Mouse (Mus musculus): ENCODE results near the gene Ptgfr. TPM values are rescaled to one million over a fixed set of nuclear protein-coding genes. Genes with fewer than 3 reads are reported as not detected.

Ptgfr gene
- polyA plus RNA-seq, 1 experiment from 2014 or later: 0.09 TPM

DNA sequence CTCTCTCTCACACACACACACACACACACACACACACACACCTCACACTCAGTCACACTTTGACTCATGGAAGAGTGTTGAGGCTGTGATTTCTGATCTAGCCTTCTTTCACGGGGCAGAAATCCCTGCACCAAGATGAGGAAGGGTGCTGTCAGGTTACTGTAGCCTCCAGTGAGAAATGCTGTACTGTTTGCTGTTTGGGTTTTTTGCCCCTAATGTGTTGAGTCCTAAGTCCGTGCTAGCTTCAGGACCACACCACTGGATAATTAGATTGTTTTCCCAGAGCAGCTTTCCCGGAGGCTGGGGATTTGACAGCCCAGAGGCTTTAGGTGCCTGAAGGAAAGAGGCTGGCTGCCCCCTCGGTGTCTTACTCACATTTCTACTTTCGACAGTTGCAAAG lies 979 bp downstream of the Ptgfr start:
- Histone ChIP-seq H3K36me3 (replicated peaks) (no peaks in the 10 kb centered on the region), H3K9ac (no peak overlapping the region), H3K27ac (replicated peaks) (no peak overlapping the region), H3K9me3 (replicated peaks) (no peaks in the 10 kb centered on the region), H3K27me3 (peaks cover 11% of the 10 kb centered on the region), H3K4me3 (replicated peaks) (no peak overlapping the region), H3K4me2 (no peak overlapping the region), H3K4me1 (replicated peaks) (no peaks in the 10 kb centered on the region)
- 10% methylated on average over 5 of the region's 5 CpGs for WGBS (ENCODE audit: insufficient replicate concordance)
- no peak for ATAC-seq (ENCODE audit: insufficient read depth)

DNA sequence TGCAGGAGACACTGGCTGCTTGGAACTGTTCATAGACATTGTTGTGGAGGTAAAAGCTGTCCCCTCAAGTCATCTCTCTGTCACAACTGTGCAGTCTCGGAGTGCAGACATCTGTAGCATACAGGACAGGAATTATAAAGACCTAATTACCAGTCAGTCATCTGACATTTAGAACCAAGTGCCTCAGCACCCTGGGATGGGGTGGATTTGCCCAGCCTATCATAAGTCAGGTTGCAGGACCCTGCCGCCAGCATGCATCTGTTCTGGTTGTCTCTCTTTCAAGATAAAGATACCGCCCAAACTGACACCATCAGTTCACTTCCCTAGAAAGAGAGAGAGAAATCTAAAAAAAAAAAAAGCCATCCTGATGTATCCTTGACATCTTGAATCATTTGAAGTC lies 1.6 kb downstream of the Ptgfr start:
- no peak overlapping the region for H3K4me3 ChIP-seq (replicated peaks)
- H3K27me3 ChIP-seq: peaks cover 11% of the 10 kb centered on the region
- no peak for ATAC-seq (ENCODE audit: insufficient read depth)
- WGBS (ENCODE audit: insufficient replicate concordance): 48% methylated on average over 3 of the region's 3 CpGs
- no peaks in the 10 kb centered on the region for H3K4me1 ChIP-seq (replicated peaks)
- no peak overlapping the region for H3K9ac ChIP-seq
- no peaks in the 10 kb centered on the region for H3K36me3 ChIP-seq (replicated peaks)
- H3K4me2 ChIP-seq: no peak overlapping the region
- H3K27ac ChIP-seq (replicated peaks): no peak overlapping the region
- H3K9me3 ChIP-seq (replicated peaks): no peaks in the 10 kb centered on the region

DNA sequence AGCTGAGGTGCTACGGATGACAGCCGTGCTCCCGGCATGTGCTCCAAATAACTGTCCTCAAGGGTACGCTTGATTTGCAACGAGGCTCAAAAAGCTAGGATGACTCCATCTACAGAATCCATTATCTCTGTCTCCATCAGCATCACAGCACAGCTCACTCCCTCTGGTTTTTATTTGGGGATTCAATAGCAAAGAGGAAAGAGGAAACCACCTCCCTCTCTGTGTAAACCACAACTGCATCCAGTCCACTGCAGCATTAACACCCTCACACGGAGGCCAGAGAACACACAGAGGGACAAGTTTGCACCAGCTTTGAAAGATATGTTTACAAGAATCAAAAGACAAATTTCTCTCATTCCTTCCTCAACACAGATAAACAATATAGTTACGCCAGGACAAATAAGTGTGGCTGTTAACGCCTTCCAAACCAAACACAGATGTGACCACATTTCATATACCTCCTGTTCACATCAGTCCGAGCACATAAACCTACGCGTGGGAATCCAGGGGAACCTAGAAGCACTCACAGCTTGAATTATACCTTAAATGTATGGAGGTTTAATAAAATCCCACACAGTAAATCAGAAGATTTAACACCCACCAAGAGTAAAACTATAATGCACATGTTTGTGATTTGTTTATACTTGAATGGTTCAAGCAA lies 9.3 kb downstream of the Ptgfr start:
- no peak for ATAC-seq (ENCODE audit: insufficient read depth)
- Histone ChIP-seq H3K9me3 (replicated peaks) (no peaks in the 10 kb centered on the region), H3K36me3 (replicated peaks) (no peaks in the 10 kb centered on the region), H3K4me2 (no peak overlapping the region), H3K4me1 (replicated peaks) (no peaks in the 10 kb centered on the region), H3K27me3 (no peaks in the 10 kb centered on the region), H3K4me3 (replicated peaks) (no peak overlapping the region), H3K9ac (no peak overlapping the region), H3K27ac (replicated peaks) (no peak overlapping the region)
- 55% methylated on average over 11 of the region's 11 CpGs for WGBS (ENCODE audit: insufficient replicate concordance)

DNA sequence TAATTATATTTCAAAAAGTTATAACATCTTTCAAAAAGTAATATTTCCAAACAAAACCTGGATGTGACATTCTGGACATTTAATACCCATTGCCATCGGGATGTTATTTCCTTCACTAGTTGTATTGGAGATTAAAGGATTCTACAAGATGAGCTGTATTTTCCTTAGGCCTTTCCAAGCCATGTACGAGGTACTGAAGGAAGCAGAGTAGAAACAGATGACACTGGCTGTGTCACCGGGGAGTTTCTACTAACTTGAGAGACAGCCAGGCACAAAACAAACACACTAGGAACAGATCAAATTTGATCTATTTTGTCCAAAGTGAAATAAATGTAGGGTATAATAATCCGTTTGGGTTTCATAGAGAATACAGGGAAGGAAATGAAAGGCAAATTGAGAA lies 17.6 kb downstream of the Ptgfr start:
- ATAC-seq (ENCODE audit: insufficient read depth): no peak
- no peak overlapping the region for H3K27ac ChIP-seq (replicated peaks)
- 56% methylated on average over 4 of the region's 4 CpGs for WGBS (ENCODE audit: insufficient replicate concordance)
- no peaks in the 10 kb centered on the region for H3K27me3 ChIP-seq
- H3K4me1 ChIP-seq (replicated peaks): no peaks in the 10 kb centered on the region
- no peaks in the 10 kb centered on the region for H3K9me3 ChIP-seq (replicated peaks)
- no peak overlapping the region for H3K9ac ChIP-seq
- H3K36me3 ChIP-seq (replicated peaks): no peaks in the 10 kb centered on the region
- H3K4me2 ChIP-seq: no peak overlapping the region
- H3K4me3 ChIP-seq (replicated peaks): no peak overlapping the region

DNA sequence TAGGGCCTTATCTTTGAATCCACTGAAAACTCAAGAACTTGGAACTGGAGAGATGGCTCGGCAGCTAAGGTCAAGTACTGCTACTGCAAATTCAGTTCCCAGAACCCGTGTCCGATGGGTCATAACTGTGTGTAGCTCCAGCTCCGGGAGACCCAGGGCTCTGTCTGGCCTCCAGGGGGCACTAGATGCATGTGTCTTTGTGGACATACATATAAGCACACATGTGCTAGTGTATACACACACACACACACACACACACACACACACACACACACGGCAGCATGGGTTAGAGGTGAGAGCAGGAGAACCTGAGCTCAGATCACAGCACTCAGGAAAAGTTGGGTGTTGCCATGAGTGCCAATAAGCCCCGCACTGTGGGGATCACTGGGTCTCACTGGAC lies 19.2 kb downstream of the Ptgfr start:
- H3K9ac ChIP-seq: no peak overlapping the region
- no peak for ATAC-seq (ENCODE audit: insufficient read depth)
- no peaks in the 10 kb centered on the region for H3K27me3 ChIP-seq
- no peak overlapping the region for H3K4me2 ChIP-seq
- no peak overlapping the region for H3K4me3 ChIP-seq (replicated peaks)
- H3K27ac ChIP-seq (replicated peaks): no peak overlapping the region
- WGBS (ENCODE audit: insufficient replicate concordance): 73% methylated on average over 6 of the region's 6 CpGs
- H3K4me1 ChIP-seq (replicated peaks): no peaks in the 10 kb centered on the region
- H3K9me3 ChIP-seq (replicated peaks): no peaks in the 10 kb centered on the region
- no peaks in the 10 kb centered on the region for H3K36me3 ChIP-seq (replicated peaks)

DNA sequence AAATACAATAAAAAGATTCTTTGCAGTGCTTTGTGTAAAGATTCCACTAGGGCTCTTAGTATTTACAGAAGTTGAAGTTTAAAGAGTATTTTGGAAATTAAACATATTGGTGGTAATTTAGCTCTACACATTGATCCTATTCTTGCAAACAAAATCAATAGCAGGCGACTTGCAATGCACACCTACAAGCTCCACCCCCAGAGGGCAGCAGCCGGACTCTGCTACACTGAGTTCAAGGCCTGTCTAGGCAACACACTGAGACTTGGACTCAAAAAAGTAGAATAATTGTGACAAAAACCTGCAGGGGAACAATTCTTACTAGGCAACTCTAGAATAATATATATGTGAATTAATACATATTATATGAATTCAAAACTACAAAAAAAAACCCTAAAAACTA lies 28.8 kb downstream of the Ptgfr start:
- no peaks in the 10 kb centered on the region for H3K27me3 ChIP-seq
- no peak overlapping the region for H3K4me3 ChIP-seq (replicated peaks)
- H3K4me1 ChIP-seq (replicated peaks): no peaks in the 10 kb centered on the region
- H3K9ac ChIP-seq: no peak overlapping the region
- no peaks in the 10 kb centered on the region for H3K9me3 ChIP-seq (replicated peaks)
- no peak for ATAC-seq (ENCODE audit: insufficient read depth)
- WGBS (ENCODE audit: insufficient replicate concordance): 55% methylated on average over 2 of the region's 2 CpGs
- H3K36me3 ChIP-seq (replicated peaks): no peaks in the 10 kb centered on the region
- no peak overlapping the region for H3K4me2 ChIP-seq
- H3K27ac ChIP-seq (replicated peaks): no peak overlapping the region

DNA sequence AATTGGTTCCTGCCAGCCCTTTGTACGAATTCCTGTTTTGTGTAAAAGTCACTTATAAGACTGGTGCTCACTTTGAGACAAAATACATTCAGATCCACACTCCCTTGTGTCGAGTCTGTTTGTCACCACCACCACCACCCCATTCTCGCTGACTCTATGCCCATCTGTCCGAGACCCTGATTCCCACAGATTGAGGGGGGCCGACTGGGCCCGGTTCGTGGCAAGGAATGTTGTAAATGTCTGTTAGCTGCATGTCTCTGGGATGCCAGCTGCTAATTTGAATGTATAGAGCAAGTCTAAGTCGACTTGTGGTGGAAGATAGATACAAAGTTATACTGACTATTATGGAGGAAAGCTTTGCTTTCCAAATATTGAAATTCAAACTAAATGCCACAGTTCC lies 48.8 kb downstream of the Ptgfr start:
- Histone ChIP-seq H3K4me1 (replicated peaks) (no peaks in the 10 kb centered on the region), H3K9me3 (replicated peaks) (no peaks in the 10 kb centered on the region), H3K9ac (no peak overlapping the region), H3K36me3 (replicated peaks) (no peaks in the 10 kb centered on the region), H3K4me3 (replicated peaks) (no peak overlapping the region), H3K4me2 (no peak overlapping the region), H3K27me3 (no peaks in the 10 kb centered on the region), H3K27ac (replicated peaks) (no peak overlapping the region)
- WGBS (ENCODE audit: insufficient replicate concordance): 53% methylated on average over 8 of the region's 8 CpGs
- ATAC-seq (ENCODE audit: insufficient read depth): no peak

DNA sequence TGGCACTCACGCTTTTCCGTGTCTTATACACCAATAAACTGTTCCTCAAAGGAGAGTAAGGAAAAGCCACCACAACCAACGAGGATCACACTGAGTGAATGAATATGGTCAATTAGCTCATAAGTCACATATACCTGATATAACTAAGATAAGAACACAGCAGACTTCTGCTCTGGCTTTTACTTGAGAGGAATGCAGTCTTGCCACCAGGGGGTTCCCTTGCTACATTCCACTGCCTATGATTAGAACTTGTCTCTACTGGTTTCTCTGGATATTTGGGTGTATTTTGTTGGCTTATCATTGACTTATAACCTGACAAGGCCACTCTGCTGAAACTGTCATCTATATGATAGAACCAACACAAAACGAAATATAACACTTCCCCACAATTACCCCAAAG lies 62.3 kb downstream of the Ptgfr start:
- Histone ChIP-seq H3K4me1 (replicated peaks) (no peaks in the 10 kb centered on the region), H3K4me3 (replicated peaks) (no peak overlapping the region), H3K27ac (replicated peaks) (no peak overlapping the region), H3K4me2 (no peak overlapping the region), H3K36me3 (replicated peaks) (no peaks in the 10 kb centered on the region), H3K9me3 (replicated peaks) (no peaks in the 10 kb centered on the region), H3K9ac (no peak overlapping the region), H3K27me3 (no peaks in the 10 kb centered on the region)
- ATAC-seq (ENCODE audit: insufficient read depth): no peak
- 55% methylated on average over 4 of the region's 4 CpGs for WGBS (ENCODE audit: insufficient replicate concordance)

DNA sequence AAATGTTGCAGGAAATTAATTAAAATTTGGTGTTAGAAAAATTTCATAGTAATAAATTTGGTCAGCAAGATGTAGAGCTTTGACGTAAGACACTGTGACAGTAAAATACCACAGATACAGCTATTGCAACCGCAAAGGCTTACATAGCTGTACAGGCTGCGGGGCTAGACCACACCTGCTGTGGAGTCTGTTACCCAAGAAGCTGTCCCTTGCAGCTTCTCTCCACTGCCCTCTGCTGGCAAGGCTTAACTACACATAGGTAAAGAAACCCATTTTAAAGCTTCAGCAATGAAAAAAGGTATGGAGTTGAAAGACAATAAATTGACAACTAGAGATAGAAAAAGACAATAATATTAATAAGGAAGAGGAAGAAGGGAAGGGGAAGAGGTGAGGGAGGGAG lies 66.4 kb downstream of the Ptgfr start:
- no peak for ATAC-seq (ENCODE audit: insufficient read depth)
- no peaks in the 10 kb centered on the region for H3K4me1 ChIP-seq (replicated peaks)
- 44% methylated on average over 3 of the region's 3 CpGs for WGBS (ENCODE audit: insufficient replicate concordance)
- H3K36me3 ChIP-seq (replicated peaks): no peaks in the 10 kb centered on the region
- no peak overlapping the region for H3K4me2 ChIP-seq
- no peak overlapping the region for H3K9ac ChIP-seq
- no peak overlapping the region for H3K27ac ChIP-seq (replicated peaks)
- H3K4me3 ChIP-seq (replicated peaks): no peak overlapping the region
- no peaks in the 10 kb centered on the region for H3K9me3 ChIP-seq (replicated peaks)
- no peaks in the 10 kb centered on the region for H3K27me3 ChIP-seq

DNA sequence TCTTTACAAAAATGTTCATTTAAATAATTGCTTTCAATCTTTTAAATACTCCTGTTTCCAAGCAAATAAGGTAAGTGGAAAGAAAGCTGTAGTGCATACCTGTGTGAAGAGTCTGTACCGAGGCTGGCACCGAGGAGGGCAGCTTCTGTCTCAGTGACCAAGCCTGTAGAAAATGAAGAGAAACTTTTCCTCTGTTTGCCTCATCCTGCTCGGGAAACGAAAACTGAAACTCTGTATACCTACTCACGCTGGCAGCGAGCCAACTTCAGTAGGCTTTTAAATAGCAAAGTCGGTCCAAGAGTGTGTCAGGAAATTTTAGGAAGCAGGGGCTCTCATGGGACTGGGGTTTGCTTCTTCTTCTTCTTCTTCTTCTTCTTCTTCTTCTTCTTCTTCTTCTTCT lies 87.7 kb downstream of the Ptgfr start, which contains the start of gene Ifi44:
Ifi44 (minus strand) TSS at position 224 of the 400 bp plus-strand sequence.
- H3K9ac ChIP-seq: no peak within 1 kb of the TSS
- H3K27ac ChIP-seq (replicated peaks): no peak within 1 kb of the TSS
- H3K4me2 ChIP-seq: no peak within 1 kb of the TSS
- H3K36me3 ChIP-seq (replicated peaks): no peaks in the 10 kb centered on the region
- WGBS (ENCODE audit: insufficient replicate concordance): 40% methylated on average over 7 of the region's 7 CpGs
- no peaks in the 10 kb centered on the region for H3K9me3 ChIP-seq (replicated peaks)
- H3K4me1 ChIP-seq (replicated peaks): no peaks in the 10 kb centered on the region
- no peak for ATAC-seq (ENCODE audit: insufficient read depth)
- no peaks in the 10 kb centered on the region for H3K27me3 ChIP-seq
- H3K4me3 ChIP-seq (replicated peaks): no peak within 1 kb of the TSS

DNA sequence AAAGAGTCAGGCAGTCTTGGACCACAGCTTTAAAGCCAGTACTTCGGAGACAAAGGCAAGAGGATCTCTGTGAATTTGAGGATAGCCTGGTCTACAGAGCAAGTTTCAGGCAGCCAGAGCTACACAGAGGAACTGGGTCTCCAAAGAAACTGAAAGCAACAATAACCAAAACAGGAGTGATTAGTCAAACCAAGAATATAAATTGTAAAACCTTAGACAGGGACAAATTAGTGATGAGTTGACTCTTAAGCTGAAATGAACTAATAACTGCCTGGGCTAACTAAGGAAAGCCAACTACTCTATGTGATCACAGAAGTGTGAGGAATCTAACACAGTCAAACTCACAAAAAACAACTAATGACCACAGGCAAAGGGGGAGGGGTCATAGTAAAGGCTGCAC lies 88.9 kb downstream of the Ptgfr start:
- Histone ChIP-seq H3K4me2 (no peak overlapping the region), H3K9ac (no peak overlapping the region), H3K27ac (replicated peaks) (no peak overlapping the region), H3K9me3 (replicated peaks) (no peaks in the 10 kb centered on the region), H3K36me3 (replicated peaks) (no peaks in the 10 kb centered on the region), H3K27me3 (no peaks in the 10 kb centered on the region), H3K4me1 (replicated peaks) (no peaks in the 10 kb centered on the region), H3K4me3 (replicated peaks) (no peak overlapping the region)
- 39% methylated on average over 1 of the region's 1 CpGs for WGBS (ENCODE audit: insufficient replicate concordance)
- ATAC-seq (ENCODE audit: insufficient read depth): no peak
